Mouse (Mus musculus) heart, adult 2 months (tissue): Measurements from ENCODE around the gene Fmo5. TPM values are rescaled to one million over a fixed set of nuclear protein-coding genes. Genes with fewer than 3 reads are reported as not detected.
A peak's percentile ranks its signal among the peaks of the same experiment; 100 is the strongest.

Experiments used
- DNase-seq, 2 experiments: peaks; one replicate each; pipeline ENCODE4 v3.0.0; 2021
- H3K27ac ChIP-seq: fragments of 200-600 bp; 2 replicates; pipeline ENCODE4 v1.8.1; 2022
- H3K27me3 ChIP-seq: fragments of 200-500 bp; 2 replicates; pipeline ENCODE4 v1.6.1; 2012; ENCODE audit warnings: mild to moderate bottlenecking, low read length, inconsistent platforms, mixed read lengths; ENCODE audit not compliant: control insufficient read depth, insufficient read depth
- H3K36me3 ChIP-seq: fragments of 200-500 bp; 2 replicates; pipeline ENCODE4 v1.6.1; 2012; ENCODE audit warnings: low read length, inconsistent platforms; ENCODE audit not compliant: control insufficient read depth, insufficient read depth
- H3K4me1 ChIP-seq: fragments of 200-500 bp; 2 replicates; pipeline ENCODE4 v1.6.1; 2011; ENCODE audit warnings: low read length; ENCODE audit not compliant: control insufficient read depth, insufficient read depth
- H3K4me3 ChIP-seq: fragments of 200-600 bp; 2 replicates; pipeline ENCODE4 v1.8.1; 2022
- H3K79me2 ChIP-seq: fragments of 200-500 bp; replicated peaks from 2 replicates; pipeline ENCODE4 v1.6.1; 2012; ENCODE audit warnings: mild to moderate bottlenecking, inconsistent platforms, low read length, moderate library complexity, mixed read lengths; ENCODE audit not compliant: control insufficient read depth, insufficient read depth
- H3K9ac ChIP-seq: fragments of 200-500 bp; 2 replicates; pipeline ENCODE4 v1.6.1; 2012; ENCODE audit warnings: low read depth, mild to moderate bottlenecking, control low read depth, inconsistent platforms, low read length, mixed read lengths
- CTCF ChIP-seq: fragments of 200-600 bp; IDR thresholded peaks from 2 replicates; pipeline ENCODE4 v1.8.1; 2022; ENCODE audit warnings: antibody characterized with exemption, mild to moderate bottlenecking, moderate library complexity
- EP300 ChIP-seq: fragments of 200-500 bp; IDR thresholded peaks from 2 replicates; pipeline ENCODE4 v1.6.1; 2011; ENCODE audit warnings: low read depth, low read length, control low read depth; ENCODE audit not compliant: insufficient read depth
- POLR2A ChIP-seq: fragments of 200-500 bp; IDR thresholded peaks from 2 replicates; pipeline ENCODE4 v1.6.1; 2011; ENCODE audit warnings: mild to moderate bottlenecking, low read depth, low read length, control low read depth; ENCODE audit not compliant: insufficient read depth
- WGBS: fragments of 180-500 bp; shearing (Covaris S2); methylation state at CpG from one replicate; pipeline ENCODE4 v1.1.7; 2018; 5-methylcytosine and 5-hydroxymethylcytosine counted together
- intact Hi-C: fragments of 180-260 bp; cut with DNase I; formaldehyde crosslinking; loops from one replicate; pipeline ENCODE4 v1.15.1; 2025
- polyA plus RNA-seq: library from polyadenylated mRNA; depleted of rRNA; stranded (reverse); fragments of >200 nt; gene quantifications from 2 replicates; pipeline ENCODE4 v1.2.3, GENCODE M21; 2012
- total RNA-seq, 2 experiments: library from RNA; stranded (reverse); gene quantifications; 2 replicates each; pipeline ENCODE4 v1.2.3; 2021

The Fmo5 gene
- total and polyA plus RNA-seq, 3 experiments: 7.4 to 15.0 (median 13.6) TPM

GRCm38 (mm10) chr3:97651604-97652003 lies 23.0 kb downstream of the Fmo5 start:
- WGBS: 54% methylated on average over 10 of the region's 10 CpGs
- Histone ChIP-seq H3K27ac (peak overlapping the region; percentile 94), H3K9ac (peak overlapping the region; percentile 72), H3K4me1 (peaks cover 2% of the 10 kb centered on the region), H3K36me3 (peaks cover 15% of the 10 kb centered on the region), H3K27me3 (no peaks in the 10 kb centered on the region), H3K79me2 (no peaks in the 10 kb centered on the region), H3K4me3 (peak overlapping the region; percentile 43)
- DNase-seq: peak; percentile 43 to 48
- TF ChIP-seq POLR2A (peak; percentile 52; the same call in 1 of the 2 replicates), EP300 (0 out of 2 replicates have a peak, but pooled peaks have one; percentile 49), CTCF (no peak)
- intact Hi-C loops: loop anchor here (10.0 kb wide), 1 partner anchor 363 kb away; the partner anchor contains the start of gene Notch2

- intact Hi-C loops: loop anchor here (2.0 to 10.0 kb wide), 2 partner anchors 43 to 361 kb away; partner anchors contain the start of genes Chd1l and Notch2
- Histone ChIP-seq H3K27ac (no peak overlapping the region), H3K4me1 (peaks cover 4% of the 10 kb centered on the region), H3K27me3 (no peaks in the 10 kb centered on the region), H3K4me3 (no peak overlapping the region), H3K79me2 (no peaks in the 10 kb centered on the region; the same call in 1 of the 2 replicates), H3K9ac (no peak overlapping the region), H3K36me3 (peaks cover 8% of the 10 kb centered on the region)
- DNase-seq: no peak
- no peak for TF ChIP-seq POLR2A
- no peak for TF ChIP-seq EP300
- no peak for TF ChIP-seq CTCF
- 91% methylated on average over 5 of the region's 5 CpGs for WGBS
Observed at GRCm38 (mm10) chr3:97653781-97654180, 25.2 kb downstream of the Fmo5 start.

- intact Hi-C loops: loop anchor here (2.0 to 10.0 kb wide), 3 partner anchors 44 to 360 kb away; partner anchors contain the start of genes Chd1l and Notch2
- DNase-seq: no peak
- peak; percentile 73 for TF ChIP-seq CTCF
- no peak for TF ChIP-seq EP300
Observed at GRCm38 (mm10) chr3:97654901-97655300, 26.3 kb downstream of the Fmo5 start.

DNA sequence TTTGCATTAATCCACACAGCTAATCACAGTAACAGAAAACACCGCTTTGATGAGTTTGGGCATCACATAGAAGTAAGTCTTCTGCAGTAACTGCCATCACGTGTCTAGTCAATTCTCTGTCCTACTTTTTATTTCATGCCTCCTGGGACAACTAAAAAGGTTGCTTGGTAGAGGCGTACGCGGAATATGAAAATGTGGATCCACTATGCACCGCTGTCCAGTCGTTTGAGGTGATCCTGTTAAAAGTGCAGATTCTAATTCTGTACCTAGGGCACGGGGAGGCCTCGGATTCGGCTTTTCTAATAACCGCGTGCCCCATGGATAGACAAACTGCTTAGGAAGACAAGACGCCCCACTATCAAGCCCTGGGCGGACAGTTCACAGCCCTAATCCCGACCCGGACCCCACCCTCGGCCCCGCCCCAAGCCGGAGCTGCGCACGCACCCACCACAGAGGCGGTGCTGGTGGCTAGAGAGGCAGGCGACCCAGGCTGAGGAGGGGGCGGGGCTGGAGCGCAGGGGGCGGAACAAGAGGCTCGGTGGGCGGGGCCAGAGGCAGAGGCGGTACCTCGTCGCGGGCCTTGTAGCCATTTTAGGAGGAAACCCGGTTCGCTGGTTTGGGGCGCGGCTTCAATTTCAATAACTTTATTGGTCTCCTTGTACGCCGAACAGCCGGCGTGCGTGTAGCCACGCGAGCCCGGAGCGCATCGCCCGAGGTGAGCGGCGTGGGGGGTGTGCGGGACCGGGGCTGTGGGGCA lies 29.2 kb downstream of the Fmo5 start, which contains the start of gene Prkab2:
Gene Prkab2 (plus strand): TSS at position 539 of the 757 bp plus-strand sequence.
- no peaks in the 10 kb centered on the region for H3K27me3 ChIP-seq
- under 1% methylated on average over 51 of the region's 51 CpGs for WGBS
- intact Hi-C loops: loop anchor here (1.0 to 10.0 kb wide), 4 partner anchors 23 to 357 kb away; partner anchors contain the start of genes Fmo5 and Notch2
- peak within 1 kb of the TSS; percentile 95 for H3K9ac ChIP-seq
- peak within 1 kb of the TSS; percentile 91 for H3K27ac ChIP-seq
- no peaks in the 10 kb centered on the region; the same call in 1 of the 2 replicates for H3K79me2 ChIP-seq
- peak within 1 kb of the TSS; percentile 72 for H3K4me3 ChIP-seq
- H3K4me1 ChIP-seq: peaks cover 5% of the 10 kb centered on the region
- TF ChIP-seq EP300: 0 out of 2 replicates have a peak, but pooled peaks have one; percentile 29
- TF ChIP-seq CTCF: no peak
- peak; percentile 86 for TF ChIP-seq POLR2A
- DNase-seq: peak; percentile 99
- peaks cover 2% of the 10 kb centered on the region for H3K36me3 ChIP-seq

More at GRCm38 (mm10) chr3:97654901-97655300, 26.3 kb downstream of the Fmo5 start:
- no peaks in the 10 kb centered on the region; the same call in 1 of the 2 replicates for H3K79me2 ChIP-seq
- no peaks in the 10 kb centered on the region for H3K27me3 ChIP-seq
- no peak overlapping the region for H3K27ac ChIP-seq
- peaks cover 2% of the 10 kb centered on the region; the same call in 1 of the 2 replicates for H3K36me3 ChIP-seq
- peaks cover 2% of the 10 kb centered on the region for H3K4me1 ChIP-seq
- H3K4me3 ChIP-seq: no peak overlapping the region
- no peak overlapping the region for H3K9ac ChIP-seq
- 87% methylated on average over 8 of the region's 8 CpGs for WGBS

GRCm38 (mm10) chr3:97658426-97659193 lies 30.0 kb downstream of the Fmo5 start:
- peaks cover 2% of the 10 kb centered on the region for H3K36me3 ChIP-seq
- H3K4me3 ChIP-seq: peak overlapping the region; percentile 72
- under 1% methylated on average over 50 of the region's 50 CpGs for WGBS
- no peaks in the 10 kb centered on the region for H3K27me3 ChIP-seq
- intact Hi-C loops: loop anchor here (1.0 to 10.0 kb wide), 4 partner anchors 22 to 356 kb away; partner anchors contain the start of genes Fmo5 and Notch2
- peak in 1 of 2 experiments; percentile 39 for DNase-seq
- peak overlapping the region; percentile 91 for H3K27ac ChIP-seq
- H3K79me2 ChIP-seq: no peaks in the 10 kb centered on the region; the same call in 1 of the 2 replicates
- no peak for TF ChIP-seq CTCF
- 0 out of 2 replicates have a peak, but pooled peaks have one; percentile 13 for TF ChIP-seq POLR2A
- H3K9ac ChIP-seq: peak overlapping the region; percentile 95
- peaks cover 5% of the 10 kb centered on the region for H3K4me1 ChIP-seq
